9 mouse cellular contexts compared by ENCODE assay signal in the genomic region with DNA sequence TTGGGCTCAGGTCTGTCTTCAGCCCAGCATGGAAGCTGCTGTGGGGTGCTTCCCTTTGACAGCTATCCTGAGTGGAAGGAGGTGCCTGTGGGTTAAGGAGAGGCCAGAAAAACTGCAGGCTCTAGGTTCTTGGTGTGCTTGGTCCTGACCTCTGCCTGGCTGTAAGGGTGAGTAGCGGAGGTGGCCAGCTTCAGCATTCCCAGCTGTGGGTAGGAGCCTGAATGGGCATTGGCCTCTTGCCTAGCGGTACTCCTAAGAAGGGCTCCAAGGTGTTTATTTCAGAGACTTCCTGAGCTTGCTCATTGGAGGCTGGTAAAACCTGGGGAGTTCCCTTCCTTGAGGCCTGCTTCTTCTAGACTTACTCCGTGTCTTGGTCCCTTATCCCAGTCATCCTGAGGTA. TPM values are rescaled to one million over a fixed set of nuclear protein-coding genes. Genes with fewer than 3 reads are reported as not detected.
DNase-seq lines count a peak whose midpoint lies in the region; ATAC-seq and TF ChIP-seq lines count a peak whose summit lies in the region.
"Had no signal": no experiment of that assay in that cellular context is flagged by ENCODE, and none has a peak within 500 bp of the region (broad histone marks: within the 10 kb centered on the region; RNA-seq: fewer than 3 reads in every experiment).

No protein-coding gene starts in this region.

- WGBS in hindbrain, embryonic 12.5 days = 69% methylated on average over 3 of the region's 3 CpGs
- 67% methylated on average over 3 of the region's 3 CpGs for WGBS in hindbrain, embryonic 11.5 days
- 81% methylated on average over 3 of the region's 3 CpGs for WGBS in intestine, postnatal 0 days

- no peak overlapping the region for H3K27ac ChIP-seq in hindbrain, embryonic 12.5 days
- no peak overlapping the region for H3K27ac ChIP-seq in hindbrain, embryonic 11.5 days (ENCODE audit: low read depth, low read length)
- no peak overlapping the region for H3K27ac ChIP-seq in ES-E14 (ENCODE audit: insufficient read depth, low read depth, low read length, poor library complexity, severe bottlenecking)
- H3K27ac ChIP-seq in brown adipose tissue, adult 24 weeks (replicated peaks; ENCODE audit: low read depth, low read length) = peak overlapping the region; percentile 42
- H3K27ac ChIP-seq in intestine, postnatal 0 days (ENCODE audit: low read depth, low read length) = no peak overlapping the region

- no peak for DNase-seq in hindbrain, embryonic 11.5 days (ENCODE audit: low spot score)
- DNase-seq in ES-E14 (ENCODE audit: low read depth, low spot score) = no peak
- peak; percentile 23 to 39 for DNase-seq in heart, postnatal 36 days
- no peak for DNase-seq in spleen, postnatal 10 days (ENCODE audit: low spot score in 2 of 2)
- no peak for DNase-seq in T-cell, adult 2 months (ENCODE audit: low spot score)
- DNase-seq: left cerebral cortex, postnatal 4 days had no signal

- in situ Hi-C loops in ES-E14 (cut with MboI; ENCODE audit: low sequenced_read_pairs in 2 of 2, unreplicated experiment in 2 of 2) = no loop called here

- intact Hi-C loops in heart, postnatal 36 days (cut with DNase I) = loop anchor here (10.0 kb wide), 1 partner anchor 424 kb away; no protein-coding TSS in a partner anchor

- H3K9ac ChIP-seq in hindbrain, embryonic 12.5 days = no peak overlapping the region
- H3K9ac ChIP-seq in hindbrain, embryonic 11.5 days (ENCODE audit: low read depth, low read length) = no peak overlapping the region
- peak overlapping the region; percentile 28; the same call in 1 of the 2 replicates for H3K9ac ChIP-seq in ES-E14 (ENCODE audit: insufficient read depth, low read depth, low read length, poor library complexity, severe bottlenecking)
- no peak overlapping the region for H3K9ac ChIP-seq in intestine, postnatal 0 days (ENCODE audit: low read depth, low read length)

- peaks cover 22% of the 10 kb centered on the region for H3K36me3 ChIP-seq in hindbrain, embryonic 12.5 days
- H3K36me3 ChIP-seq in hindbrain, embryonic 11.5 days (ENCODE audit: control insufficient read depth, insufficient read depth, low read length) = no peaks in the 10 kb centered on the region
- H3K36me3 ChIP-seq in ES-E14 (ENCODE audit: control insufficient read depth, insufficient read depth, low read length, poor library complexity, severe bottlenecking) = peaks cover 35% of the 10 kb centered on the region
- H3K36me3 ChIP-seq in intestine, postnatal 0 days (ENCODE audit: control insufficient read depth, insufficient read depth) = peaks cover 21% of the 10 kb centered on the region

- H3K4me3 ChIP-seq in hindbrain, embryonic 12.5 days = no peak overlapping the region
- no peak overlapping the region for H3K4me3 ChIP-seq in hindbrain, embryonic 11.5 days (ENCODE audit: low read depth, low read length)
- H3K4me3 ChIP-seq in ES-E14 (ENCODE audit: insufficient read depth in 1 of 2, low read depth in 1 of 2, low read length in 2 of 2, poor library complexity in 1 of 2, severe bottlenecking in 1 of 2) = no peak overlapping the region
- no peak overlapping the region for H3K4me3 ChIP-seq in brown adipose tissue, adult 24 weeks (ENCODE audit: insufficient read depth, low read depth, low read length)
- no peak overlapping the region for H3K4me3 ChIP-seq in intestine, postnatal 0 days (ENCODE audit: low read depth, low read length)

- H3K9me3 ChIP-seq in hindbrain, embryonic 12.5 days (replicated peaks) = 0 out of 2 replicates have a peak, but pooled peaks cover 4% of the 10 kb centered on the region
- H3K9me3 ChIP-seq in hindbrain, embryonic 11.5 days (ENCODE audit: control insufficient read depth, low read length) = no peaks in the 10 kb centered on the region
- H3K9me3 ChIP-seq in ES-E14 (ENCODE audit: control insufficient read depth, insufficient read depth, low read depth, low read length) = no peaks in the 10 kb centered on the region
- no peaks in the 10 kb centered on the region for H3K9me3 ChIP-seq in intestine, postnatal 0 days (ENCODE audit: control insufficient read depth)

- H3K4me1 ChIP-seq in hindbrain, embryonic 12.5 days = peaks cover 16% of the 10 kb centered on the region
- H3K4me1 ChIP-seq in hindbrain, embryonic 11.5 days (replicated peaks; ENCODE audit: control insufficient read depth, insufficient read depth, low read length) = 0 out of 2 replicates have a peak, but pooled peaks cover 2% of the 10 kb centered on the region
- peaks cover 2 to 18% of the 10 kb centered on the region in 2 experiments; a peak in 2 of 4 replicates for H3K4me1 ChIP-seq in ES-E14 (ENCODE audit: control insufficient read depth in 2 of 2, insufficient read depth in 2 of 2, low read length in 2 of 2, poor library complexity in 1 of 2)
- peaks cover 28% of the 10 kb centered on the region for H3K4me1 ChIP-seq in brown adipose tissue, adult 24 weeks (ENCODE audit: control insufficient read depth, insufficient read depth, insufficient read length, low read length)
- no peaks in the 10 kb centered on the region for H3K4me1 ChIP-seq in intestine, postnatal 0 days (replicated peaks; ENCODE audit: control insufficient read depth, insufficient read depth, low read length)

- no peak for TF ChIP-seq CTCF in intestine, postnatal 0 days (IDR thresholded peaks at IDR 0.05; ENCODE audit: low read depth)

- H3K27me3 ChIP-seq in hindbrain, embryonic 12.5 days = no peaks in the 10 kb centered on the region
- H3K27me3 ChIP-seq in hindbrain, embryonic 11.5 days (ENCODE audit: control insufficient read depth, insufficient read depth, low read length) = no peaks in the 10 kb centered on the region
- H3K27me3 ChIP-seq in intestine, postnatal 0 days (replicated peaks; ENCODE audit: control insufficient read depth, insufficient read depth, low read length) = no peaks in the 10 kb centered on the region

- ATAC-seq in hindbrain, embryonic 12.5 days (ENCODE audit: low FRiP score) = 0 out of 2 replicates have a peak, but pooled peaks have one; percentile 29
- ATAC-seq in hindbrain, embryonic 11.5 days (ENCODE audit: low FRiP score) = no peak
- no peak for ATAC-seq in intestine, postnatal 0 days

- no peak overlapping the region for H3K4me2 ChIP-seq in hindbrain, embryonic 12.5 days (replicated peaks)
- no peak overlapping the region for H3K4me2 ChIP-seq in hindbrain, embryonic 11.5 days (replicated peaks; ENCODE audit: low read depth, low read length)
- H3K4me2 ChIP-seq in intestine, postnatal 0 days (replicated peaks; ENCODE audit: low read depth) = no peak overlapping the region

TF ChIP-seq in ES-E14, 5 proteins besides CTCF, POLR2A, EP300 and RAD21:
- no peak for TF ChIP-seq CHD2 (IDR thresholded peaks at IDR 0.05; ENCODE audit: low read depth, low read length)
- TF ChIP-seq MAFK (IDR thresholded peaks at IDR 0.05; ENCODE audit: insufficient read depth, low read depth, low read length) = no peak
- TF ChIP-seq HCFC1 (IDR thresholded peaks at IDR 0.05; ENCODE audit: borderline replicate concordance, insufficient read depth, low read length) = no peak
- TF ChIP-seq ZNF384 (IDR thresholded peaks at IDR 0.05; ENCODE audit: low read depth, low read length) = no peak
- TF ChIP-seq ZC3H11A (IDR thresholded peaks at IDR 0.05; ENCODE audit: borderline replicate concordance, low read depth, low read length) = no peak

RNA-seq across cellular contexts. Expression of a gene that starts 28.3 kb away (rescaled TPM):
- polyA plus RNA-seq in hindbrain, embryonic 12.5 days (2016; fragmentation: Nextera tagmentation; extraction: Ambion mirVana) = 41.6 and 43.7 TPM in 2 replicates
- polyA plus RNA-seq in hindbrain, embryonic 11.5 days (2014; fragmentation: Nextera tagmentation; extraction: Ambion mirVana) = 33.5 and 34.5 TPM in 2 replicates
- 73.9 and 160 TPM in 2 replicates for total RNA-seq in ES-E14 (2012; rRNA removed)
- polyA plus RNA-seq in brown adipose tissue, adult 24 weeks (2012; ENCODE audit: insufficient read depth, insufficient read length, missing spikeins) = 27.4 and 37.3 TPM in 2 replicates
- 10 to 100 TPM; 80.8 to 84.3 TPM for total RNA-seq in heart, postnatal 36 days (2021)
- polyA plus RNA-seq in intestine, postnatal 0 days (2015; fragmentation: Nextera tagmentation; extraction: Ambion mirVana) = 16.2 and 17.3 TPM in 2 replicates

RNA-seq across cellular contexts. Expression of a gene that starts 38.2 kb away (rescaled TPM):
- polyA plus RNA-seq in hindbrain, embryonic 12.5 days (2016; fragmentation: Nextera tagmentation; extraction: Ambion mirVana) = 173 and 178 TPM in 2 replicates
- polyA plus RNA-seq in hindbrain, embryonic 11.5 days (2014; fragmentation: Nextera tagmentation; extraction: Ambion mirVana) = 314 and 333 TPM in 2 replicates
- 296 and 370 TPM in 2 replicates for total RNA-seq in ES-E14 (2012; rRNA removed)
- 46.7 and 56.1 TPM in 2 replicates for polyA plus RNA-seq in brown adipose tissue, adult 24 weeks (2012; ENCODE audit: insufficient read depth, insufficient read length, missing spikeins)
- 10 to 100 TPM; 35.1 to 43.6 TPM for total RNA-seq in heart, postnatal 36 days (2021)
- 105 and 106 TPM in 2 replicates for polyA plus RNA-seq in intestine, postnatal 0 days (2015; fragmentation: Nextera tagmentation; extraction: Ambion mirVana)

RNA-seq across cellular contexts. Expression of a gene that starts 43.7 kb away (rescaled TPM):
- 56.5 and 60.9 TPM in 2 replicates for polyA plus RNA-seq in hindbrain, embryonic 12.5 days (2016; fragmentation: Nextera tagmentation; extraction: Ambion mirVana)
- 58.1 and 66.1 TPM in 2 replicates for polyA plus RNA-seq in hindbrain, embryonic 11.5 days (2014; fragmentation: Nextera tagmentation; extraction: Ambion mirVana)
- 31.8 and 36.0 TPM in 2 replicates for total RNA-seq in ES-E14 (2012; rRNA removed)
- 24.9 and 31.3 TPM in 2 replicates for polyA plus RNA-seq in brown adipose tissue, adult 24 weeks (2012; ENCODE audit: insufficient read depth, insufficient read length, missing spikeins)
- total RNA-seq in heart, postnatal 36 days (2021) = 10 to 100 TPM; 23.6 to 26.1 TPM
- 31.2 and 34.3 TPM in 2 replicates for polyA plus RNA-seq in intestine, postnatal 0 days (2015; fragmentation: Nextera tagmentation; extraction: Ambion mirVana)

Comparison
In these comparisons a context has a peak if more than half of its experiments do, and no peak if none do; other contexts are left out.
1. DNase-seq: peak in heart, postnatal 36 days (2 of 2); none in hindbrain, embryonic 11.5 days (single experiment), ES-E14 (single experiment), spleen, postnatal 10 days (0 of 2) and T-cell, adult 2 months (single experiment).